Mouse (Mus musculus) Patski (cell line): Measurements from ENCODE around the gene Wnt7b. TPM values are rescaled to one million over a fixed set of nuclear protein-coding genes. Genes with fewer than 3 reads are reported as not detected.

Experiments used
- ATAC-seq: fragments of 100-300 bp; one replicate; pipeline ENCODE4 v1.8.0; 2021
- CTCF ChIA-PET: fragments of 350-600 bp; sonication (Branson Sonifier 250); formaldehyde crosslinking; loops from one replicate; lab custom pipeline; 2022; ENCODE audit warnings: inconsistent platforms; lab: Charles Lee
- POLR2A ChIA-PET: fragments of 350-600 bp; sonication (Branson Sonifier 250); formaldehyde crosslinking; loops from one replicate; lab custom pipeline; 2022; ENCODE audit warnings: antibody characterized with exemption, inconsistent platforms; lab: Charles Lee
- DNase-seq: peaks from one replicate; pipeline ENCODE4 v3.0.0-alpha.2; 2011; ENCODE audit warnings: low read depth, low spot score
- H3K27me3 ChIP-seq: fragments of 371-371 bp; one replicate; pipeline ENCODE4 v1.5.1; 2021
- CTCF ChIP-seq: fragments of 100-300 bp; IDR thresholded peaks from one replicate; pipeline ENCODE4 v1.5.1; 2021
- in situ Hi-C: fragments of 300-500 bp; cut with MboI; formaldehyde crosslinking; loops from 3 replicates; pipeline ENCODE4 v1.11.1; 2018; ENCODE audit warnings: low pct_unique_long_range_greater_than_20kb, mixed read lengths
- polyA plus RNA-seq: library from polyadenylated mRNA; unstranded; gene quantifications from one replicate; pipeline ENCODE4 v1.2.3, GENCODE M21; 2021

Gene Wnt7b
- polyA plus RNA-seq, 1 experiment from 2014 or later, result 133 TPM

DNA sequence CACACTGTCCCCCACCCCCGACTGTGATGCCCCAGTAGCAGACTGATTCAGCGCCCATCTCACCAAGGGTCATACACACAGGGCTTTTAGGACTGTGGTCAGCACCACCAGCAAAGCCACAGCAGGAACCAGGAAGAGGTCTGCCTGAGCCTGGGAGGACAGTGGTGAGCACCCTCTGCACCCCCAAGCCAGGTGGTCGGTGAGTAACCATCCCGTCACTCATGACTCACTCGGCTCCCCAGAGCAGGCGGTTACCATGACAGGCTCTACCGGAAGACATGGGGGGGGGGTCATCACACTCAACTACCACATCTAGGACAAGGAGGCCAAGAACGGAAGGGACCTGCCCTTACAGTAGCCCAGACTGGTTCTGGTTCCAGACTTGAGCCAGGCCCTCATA, 7.7 kb downstream of the Wnt7b start:
- POLR2A ChIA-PET, result interaction anchor here (1.3 kb wide), 1 partner anchor 28 kb away, joined by 4 read pairs; no protein-coding TSS in a partner anchor
- ATAC-seq, result peak; percentile 72

DNA sequence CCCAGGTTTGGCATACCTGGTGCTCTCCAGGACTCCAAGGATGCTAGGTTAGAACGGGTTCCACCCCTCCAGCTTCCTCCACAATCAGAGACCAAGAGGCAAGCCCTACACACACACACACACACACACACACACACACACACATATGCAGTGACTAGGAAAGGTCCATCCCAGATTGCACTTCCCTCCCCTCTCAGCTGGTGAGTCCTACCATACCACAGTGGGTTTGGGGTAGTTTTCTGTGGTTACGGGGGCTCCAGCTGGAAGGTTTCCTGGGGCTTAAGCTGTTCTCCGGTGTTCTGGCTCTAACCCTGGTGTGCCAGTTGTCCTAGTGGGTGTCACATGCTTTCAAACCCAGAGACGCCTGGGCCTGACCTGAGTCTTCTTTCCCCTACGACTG, 8.2 kb downstream of the Wnt7b start:
- DNase-seq (no peak), ATAC-seq (no peak)
- in situ Hi-C loops, result loop anchor here (10.0 kb wide), 1 partner anchor 49 kb away; no protein-coding TSS in a partner anchor
- ChIA-PET CTCF (interaction anchor here (1.2 kb wide), 1 partner anchor 31 kb away, joined by 3 read pairs; no protein-coding TSS in a partner anchor), POLR2A (interaction anchor here (0.6 to 1.3 kb wide), 3 partner anchors 25 to 27 kb away, joined by 3 to 4 read pairs (median 3); no protein-coding TSS in a partner anchor)
- TF ChIP-seq CTCF, result no peak
- no peaks in the 10 kb centered on the region for H3K27me3 ChIP-seq

More for the DNA sequence above, 7.7 kb downstream of the Wnt7b start:
- in situ Hi-C loops, result loop anchor here (10.0 kb wide), 1 partner anchor 50 kb away; no protein-coding TSS in a partner anchor
- peak; percentile 89 for DNase-seq
- CTCF ChIA-PET, result no interaction called here
- no peak for TF ChIP-seq CTCF
- no peaks in the 10 kb centered on the region for H3K27me3 ChIP-seq

DNA sequence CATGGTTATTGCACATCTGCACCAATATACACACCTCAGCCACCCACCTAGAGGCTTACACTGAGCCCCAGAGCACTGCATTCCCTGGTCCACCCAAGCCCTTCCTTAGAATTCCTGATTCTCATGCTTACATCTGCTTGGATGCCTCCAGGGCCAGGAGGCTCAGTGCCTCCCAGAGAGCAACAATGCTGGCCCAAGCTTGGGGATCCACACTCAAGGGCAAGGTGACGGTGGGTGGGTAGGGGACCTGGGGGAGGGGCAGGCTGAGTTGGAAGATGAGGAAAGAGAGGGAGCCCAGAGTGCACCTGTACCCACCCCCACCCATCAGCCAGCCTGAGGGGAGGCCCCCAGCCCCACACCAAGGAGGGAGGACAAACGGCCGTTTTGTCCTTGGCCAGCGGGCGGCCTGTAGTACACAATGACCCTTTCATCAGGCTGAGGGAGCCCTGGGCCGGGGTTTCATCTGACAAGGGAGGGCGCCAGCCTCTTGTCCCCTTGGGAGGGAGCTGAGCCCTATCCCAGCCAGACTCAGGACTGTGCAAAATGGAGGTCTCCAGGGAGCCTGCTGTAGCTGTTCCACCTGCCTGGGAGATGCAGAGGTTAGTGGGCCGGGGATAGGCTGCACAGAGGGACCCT, 9.5 kb downstream of the Wnt7b start:
- ChIA-PET CTCF (interaction anchor here (1.2 kb wide), 1 partner anchor 41 kb away, joined by 3 read pairs; no protein-coding TSS in a partner anchor), POLR2A (no interaction called here)
- no peak for TF ChIP-seq CTCF
- ATAC-seq, result no peak
- no peak for DNase-seq
- H3K27me3 ChIP-seq, result no peaks in the 10 kb centered on the region
- in situ Hi-C loops, result loop anchor here (10.0 kb wide), 1 partner anchor 48 kb away; no protein-coding TSS in a partner anchor

DNA sequence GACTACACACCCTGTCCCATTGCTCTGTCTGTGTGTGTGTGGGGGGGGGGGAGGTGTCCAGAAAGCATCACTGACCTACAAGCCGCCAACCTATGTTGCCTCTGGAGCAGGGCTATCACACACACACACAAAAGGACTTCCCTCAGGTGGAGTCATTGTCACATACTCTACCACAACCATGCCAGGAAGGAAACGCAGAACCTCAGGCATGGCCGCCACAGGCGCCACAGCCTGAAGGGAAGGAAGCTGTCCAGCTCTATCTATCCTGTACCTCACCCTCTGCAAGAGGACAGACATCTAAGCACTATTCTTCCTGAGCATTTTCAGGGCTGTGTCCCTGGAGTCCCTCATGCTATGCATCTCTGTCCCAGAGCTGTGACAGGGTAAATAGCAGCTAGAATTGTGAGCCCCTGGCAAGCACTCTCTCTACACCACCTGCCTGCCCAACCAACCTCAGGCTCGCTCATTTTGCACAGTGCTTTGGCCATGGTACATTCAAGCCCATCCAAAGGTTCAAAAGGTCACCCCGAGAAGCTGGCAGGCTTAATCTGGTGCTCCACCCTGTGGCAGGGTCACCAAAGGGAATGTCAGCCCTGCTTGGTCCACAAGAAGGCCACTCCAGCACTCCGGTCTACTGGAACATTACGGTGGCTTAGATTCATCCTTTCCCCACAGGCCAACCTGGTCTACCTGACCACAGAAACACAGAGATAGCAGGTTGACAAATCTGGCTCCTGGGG, 12.1 kb downstream of the Wnt7b start:
- no peaks in the 10 kb centered on the region for H3K27me3 ChIP-seq
- CTCF ChIA-PET, result interaction anchor here (0.7 to 1.3 kb wide), 2 partner anchors 13 to 255 kb away, joined by 3 read pairs; no protein-coding TSS in a partner anchor
- no peak for TF ChIP-seq CTCF
- ATAC-seq (no peak), DNase-seq (no peak)
- POLR2A ChIA-PET, result interaction anchor here (1.3 to 1.5 kb wide), 2 partner anchors 9 to 31 kb away, joined by 3 read pairs; no protein-coding TSS in a partner anchor
- in situ Hi-C loops, result loop anchor here (10.0 kb wide), 1 partner anchor 45 kb away; no protein-coding TSS in a partner anchor

DNA sequence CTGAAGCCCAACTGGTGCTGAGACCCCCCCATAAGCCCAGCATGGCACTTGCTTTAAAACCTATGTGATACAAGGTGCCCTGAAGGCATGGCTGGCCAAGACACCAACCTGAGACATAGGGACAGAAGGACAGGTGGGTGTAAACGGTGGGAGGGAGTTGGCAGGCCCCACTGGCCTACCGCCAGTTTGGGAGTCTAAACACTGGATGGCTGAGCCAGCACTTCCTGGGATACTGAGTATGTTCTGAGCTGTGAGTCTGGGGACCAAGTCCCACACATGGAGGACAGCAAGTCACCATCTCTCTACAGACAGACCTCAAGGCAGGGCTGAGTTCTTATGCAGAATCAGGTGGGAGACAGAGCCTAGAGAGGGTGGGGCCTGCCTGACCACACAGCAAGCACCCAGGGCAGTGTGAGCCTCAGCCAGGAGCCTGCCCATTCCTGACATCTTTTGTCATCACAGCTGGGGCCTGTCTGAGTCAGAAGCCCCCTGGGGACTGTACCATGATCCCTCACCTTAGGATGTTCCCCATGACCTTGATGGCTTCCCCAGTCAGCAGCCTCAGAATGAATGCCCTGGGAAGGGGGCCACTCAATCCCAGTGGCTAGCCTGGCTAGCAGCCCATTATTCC, 13.0 kb downstream of the Wnt7b start:
- no peaks in the 10 kb centered on the region for H3K27me3 ChIP-seq
- CTCF ChIA-PET, result interaction anchor here (0.7 to 1.3 kb wide), 2 partner anchors 14 to 254 kb away, joined by 3 read pairs; no protein-coding TSS in a partner anchor
- POLR2A ChIA-PET, result interaction anchor here (1.1 to 1.3 kb wide), 2 partner anchors 10 to 35 kb away, joined by 3 read pairs; no protein-coding TSS in a partner anchor
- DNase-seq (no peak), ATAC-seq (peak; percentile 38)
- in situ Hi-C loops, result no loop called here
- no peak for TF ChIP-seq CTCF

DNA sequence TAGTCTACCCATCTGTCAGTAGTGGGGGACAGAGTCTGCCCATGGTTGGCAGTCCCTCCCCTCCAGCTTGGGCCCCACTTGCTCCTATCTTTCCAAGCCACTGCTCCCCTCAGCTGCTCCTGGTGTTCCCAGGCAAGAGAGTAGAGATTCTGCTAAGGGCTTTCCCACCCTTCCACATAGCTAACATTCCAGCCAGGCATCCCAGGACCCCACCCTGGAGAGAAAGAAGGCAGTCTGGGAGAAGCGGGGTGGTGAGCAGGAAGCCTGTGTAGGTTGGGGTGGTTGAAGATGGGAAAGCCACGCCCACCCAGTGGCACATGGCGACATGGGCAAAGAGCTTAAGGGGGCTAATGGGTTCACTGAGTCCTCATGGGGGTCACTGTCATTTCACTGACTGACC, 13.9 kb downstream of the Wnt7b start:
- peak; percentile 33 for ATAC-seq
- no peak for TF ChIP-seq CTCF
- no peaks in the 10 kb centered on the region for H3K27me3 ChIP-seq
- in situ Hi-C loops, result no loop called here
- CTCF ChIA-PET, result interaction anchor here (1.0 to 1.4 kb wide), 2 partner anchors 31 to 45 kb away, joined by 3 to 4 read pairs; no protein-coding TSS in a partner anchor
- no peak for DNase-seq
- POLR2A ChIA-PET, result interaction anchor here (1.2 kb wide), 1 partner anchor 14 kb away, joined by 3 read pairs; no protein-coding TSS in a partner anchor

DNA sequence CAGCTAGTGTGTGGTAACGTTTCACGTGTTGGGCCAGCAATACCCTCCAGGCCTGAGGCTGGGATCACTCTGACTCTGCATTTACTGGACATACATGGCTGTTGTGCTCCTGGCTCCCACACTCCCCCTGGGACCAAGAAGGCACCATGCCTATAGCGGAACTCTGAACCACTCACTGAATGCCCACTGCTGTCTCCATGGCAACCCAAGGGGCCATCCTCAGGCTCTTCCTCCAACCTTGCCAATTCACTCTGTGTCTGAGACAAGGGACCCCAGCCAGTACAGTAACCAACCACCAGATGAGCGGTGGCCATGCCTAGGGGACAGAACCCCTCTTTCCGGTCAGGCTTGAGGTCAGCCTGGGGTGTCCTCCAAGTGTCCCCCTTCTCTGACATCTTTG, 17.3 kb downstream of the Wnt7b start:
- in situ Hi-C loops, result no loop called here
- POLR2A ChIA-PET, result interaction anchor here (1.3 kb wide), 1 partner anchor 9 kb away, joined by 4 read pairs; no protein-coding TSS in a partner anchor
- no peaks in the 10 kb centered on the region for H3K27me3 ChIP-seq
- ATAC-seq, result no peak
- no peak for TF ChIP-seq CTCF
- CTCF ChIA-PET, result no interaction called here
- no peak for DNase-seq

DNA sequence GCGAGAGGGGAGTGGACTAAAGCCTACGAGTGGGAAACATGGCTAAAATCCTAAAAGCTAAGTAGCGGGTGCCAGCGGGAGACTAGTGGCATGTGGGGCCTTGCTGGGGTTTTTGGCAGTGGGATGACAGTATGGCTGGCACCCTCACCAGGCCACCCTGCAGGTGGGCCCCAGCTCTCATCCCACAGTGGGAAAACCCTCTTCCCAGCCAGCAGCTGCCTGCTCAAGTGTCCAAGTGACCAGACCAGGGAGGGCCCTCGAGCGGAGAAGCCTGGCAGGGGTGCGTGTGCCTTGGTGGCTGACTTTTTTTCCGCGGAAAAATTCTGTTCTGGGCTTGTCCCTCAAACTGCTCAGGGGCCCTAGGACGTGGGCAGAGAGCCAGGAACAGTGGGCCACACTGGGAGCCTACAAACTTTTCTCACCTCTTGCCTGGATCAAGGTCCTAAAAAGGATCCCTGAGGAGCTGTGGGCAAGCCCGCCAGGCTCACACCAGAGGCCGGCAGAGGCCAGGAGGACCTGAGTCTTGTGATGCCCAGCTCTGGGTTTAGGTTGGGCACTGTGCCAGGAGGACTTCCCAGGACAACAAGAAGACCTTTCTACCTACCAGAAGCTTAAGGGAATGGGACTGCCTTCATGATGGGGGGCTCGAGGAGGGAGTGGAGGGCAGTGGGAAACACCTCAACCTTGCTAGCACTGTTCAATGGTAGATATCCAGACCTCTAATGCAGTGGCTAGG, 18.1 kb downstream of the Wnt7b start:
- ATAC-seq (no peak), DNase-seq (no peak)
- CTCF ChIA-PET, result no interaction called here
- POLR2A ChIA-PET, result interaction anchor here (1.3 kb wide), 1 partner anchor 9 kb away, joined by 4 read pairs; no protein-coding TSS in a partner anchor
- TF ChIP-seq CTCF, result no peak
- in situ Hi-C loops, result no loop called here
- no peaks in the 10 kb centered on the region for H3K27me3 ChIP-seq

DNA sequence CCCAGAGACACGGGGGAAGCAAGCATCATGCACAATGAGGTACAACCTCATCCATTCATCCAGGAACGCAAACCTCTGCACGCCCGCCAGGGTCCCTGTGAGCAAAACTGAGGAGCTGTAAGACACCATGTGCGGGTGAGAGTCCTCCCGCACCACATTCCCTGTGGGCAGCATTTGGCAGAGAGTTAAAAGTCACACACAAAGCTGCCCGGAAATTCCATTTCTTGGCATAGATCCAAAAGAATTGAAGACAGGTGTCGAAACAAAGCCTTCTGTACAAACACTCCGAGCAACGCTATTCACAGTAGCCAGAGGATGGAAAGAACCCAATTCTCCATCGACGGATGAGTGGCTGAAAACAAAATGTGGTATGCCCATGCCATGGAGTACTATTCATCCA, 20.3 kb downstream of the Wnt7b start:
- no peaks in the 10 kb centered on the region for H3K27me3 ChIP-seq
- ChIA-PET POLR2A (no interaction called here), CTCF (no interaction called here)
- in situ Hi-C loops, result no loop called here
- TF ChIP-seq CTCF, result no peak
- no peak for DNase-seq
- no peak for ATAC-seq
